27 mouse cellular contexts compared by ENCODE assay signal in genomic region chr2:129184853-129185252, GRCm38 (mm10). TPM values are rescaled to one million over a fixed set of nuclear protein-coding genes. Genes with fewer than 3 reads are reported as not detected.
DNase-seq lines count a peak whose midpoint lies in the region; ATAC-seq and TF ChIP-seq lines count a peak whose summit lies in the region.
"Had no signal": no experiment of that assay in that cellular context is flagged by ENCODE, and none has a peak within 500 bp of the region (broad histone marks: within the 10 kb centered on the region; RNA-seq: fewer than 3 reads in every experiment).

No protein-coding gene starts in this region.

- TF ChIP-seq POLR2A in thymus, adult 2 months (IDR thresholded peaks at IDR 0.05; ENCODE audit: control insufficient read depth, extremely low read depth, insufficient read depth, low read length, poor library complexity) = no peak
- TF ChIP-seq POLR2A in embryonic fibroblast, embryonic 13.5 days (IDR thresholded peaks at IDR 0.05; ENCODE audit: low read depth, low read length) = no peak; the same call in 1 of the 2 replicates
- TF ChIP-seq POLR2A in small intestine, adult 2 months (IDR thresholded peaks at IDR 0.05; ENCODE audit: low read depth, low read length) = no peak

- H3K9ac ChIP-seq in embryonic facial prominence, embryonic 12.5 days = no peak overlapping the region
- H3K9ac ChIP-seq in hindbrain, embryonic 11.5 days (ENCODE audit: low read depth, low read length) = no peak overlapping the region
- H3K9ac ChIP-seq: heart, embryonic 12.5 days; heart, embryonic 15.5 days; hindbrain, embryonic 14.5 days had no signal

- 54% methylated on average over 1 of the region's 1 CpGs for WGBS in embryonic facial prominence, embryonic 12.5 days
- WGBS in embryonic facial prominence, embryonic 10.5 days = 72% methylated on average over 1 of the region's 1 CpGs
- 92% methylated on average over 1 of the region's 1 CpGs for WGBS in thymus, adult 2 months
- WGBS in small intestine, adult 2 months = 80% methylated on average over 1 of the region's 1 CpGs
- WGBS in hindbrain, embryonic 11.5 days = 87% methylated on average over 1 of the region's 1 CpGs

- H3K36me3 ChIP-seq in embryonic facial prominence, embryonic 12.5 days = no peaks in the 10 kb centered on the region
- no peaks in the 10 kb centered on the region for H3K36me3 ChIP-seq in embryonic facial prominence, embryonic 10.5 days (replicated peaks)
- no peaks in the 10 kb centered on the region for H3K36me3 ChIP-seq in thymus, adult 2 months (ENCODE audit: control insufficient read depth, insufficient read depth, low read length)
- no peaks in the 10 kb centered on the region for H3K36me3 ChIP-seq in small intestine, adult 2 months (ENCODE audit: control insufficient read depth, insufficient read depth, low read length)
- H3K36me3 ChIP-seq in hindbrain, embryonic 11.5 days (ENCODE audit: control insufficient read depth, insufficient read depth, low read length) = no peaks in the 10 kb centered on the region
- H3K36me3 ChIP-seq: forebrain, embryonic 10.5 days; G1E; heart, embryonic 12.5 days; heart, embryonic 15.5 days; hindbrain, embryonic 10.5 days had no signal

- ATAC-seq in embryonic facial prominence, embryonic 12.5 days (ENCODE audit: insufficient number of reproducible peaks, insufficient read depth, low FRiP score, low TSS enrichment) = no peak
- ATAC-seq in hindbrain, embryonic 11.5 days (ENCODE audit: low FRiP score) = no peak
- ATAC-seq: forebrain, embryonic 14.5 days; hindbrain, postnatal 0 days; Patski had no signal

- no peak for DNase-seq in embryonic facial prominence, embryonic 10.5 days (ENCODE audit: low spot score)
- DNase-seq in thymus, adult 2 months = no peak
- no peak for DNase-seq in thymus, postnatal 25 days
- DNase-seq in hindbrain, embryonic 11.5 days (ENCODE audit: low spot score) = no peak
- DNase-seq in right cerebral cortex, adult 18-20 months = no peak
- DNase-seq: adrenal gland, postnatal 10 days; adrenal gland, postnatal 36 days; cerebellum, adult 18-20 months; cerebellum, adult 9-10 months; cerebellum, postnatal 14 days; gastrocnemius, postnatal 25 days; heart, adult 18-20 months; heart, postnatal 10 days; heart, postnatal 36 days had no signal

- TF ChIP-seq CTCF in thymus, adult 2 months (IDR thresholded peaks at IDR 0.05; ENCODE audit: borderline replicate concordance, control insufficient read depth, extremely low read depth, insufficient read depth, low read length, poor library complexity) = no peak
- no peak for TF ChIP-seq CTCF in embryonic fibroblast, embryonic 13.5 days (IDR thresholded peaks at IDR 0.05; ENCODE audit: borderline replicate concordance, insufficient read depth, low read length)
- no peak for TF ChIP-seq CTCF in small intestine, adult 2 months (IDR thresholded peaks at IDR 0.05; ENCODE audit: extremely low read depth, insufficient read length, insufficient replicate concordance, low read depth, low read length)

- no peaks in the 10 kb centered on the region; the same call in 1 of the 2 replicates for H3K9me3 ChIP-seq in embryonic facial prominence, embryonic 12.5 days
- peaks cover 4% of the 10 kb centered on the region; the same call in 1 of the 2 replicates for H3K9me3 ChIP-seq in embryonic facial prominence, embryonic 10.5 days
- no peaks in the 10 kb centered on the region for H3K9me3 ChIP-seq in hindbrain, embryonic 11.5 days (ENCODE audit: control insufficient read depth, low read length)
- H3K9me3 ChIP-seq: heart, embryonic 12.5 days; heart, embryonic 15.5 days had no signal

- H3K27me3 ChIP-seq in embryonic facial prominence, embryonic 12.5 days = no peaks in the 10 kb centered on the region
- no peaks in the 10 kb centered on the region for H3K27me3 ChIP-seq in embryonic facial prominence, embryonic 10.5 days (replicated peaks; ENCODE audit: low read depth, poor library complexity, severe bottlenecking)
- H3K27me3 ChIP-seq in thymus, adult 2 months (ENCODE audit: control insufficient read depth, insufficient read depth, low read length) = no peaks in the 10 kb centered on the region
- H3K27me3 ChIP-seq in small intestine, adult 2 months (ENCODE audit: control insufficient read depth, insufficient read depth, low read length) = no peaks in the 10 kb centered on the region
- H3K27me3 ChIP-seq in hindbrain, embryonic 11.5 days (ENCODE audit: control insufficient read depth, insufficient read depth, low read length) = no peaks in the 10 kb centered on the region
- H3K27me3 ChIP-seq: CH12.LX; heart, embryonic 12.5 days; heart, embryonic 15.5 days; Patski had no signal

- H3K27ac ChIP-seq in embryonic facial prominence, embryonic 12.5 days = peak overlapping the region; percentile 60; the same call in 1 of the 2 replicates
- no peak overlapping the region for H3K27ac ChIP-seq in embryonic facial prominence, embryonic 10.5 days (replicated peaks)
- H3K27ac ChIP-seq in thymus, adult 2 months (ENCODE audit: control insufficient read depth, insufficient read depth, low read length) = peak overlapping the region; percentile 56; the same call in 1 of the 2 replicates
- peak overlapping the region; percentile 83 for H3K27ac ChIP-seq in embryonic fibroblast, embryonic 13.5 days (ENCODE audit: insufficient read depth, low read length)
- peak overlapping the region; percentile 42; the same call in 1 of the 2 replicates for H3K27ac ChIP-seq in small intestine, adult 2 months (ENCODE audit: insufficient read depth, low read depth, low read length)
- no peak overlapping the region for H3K27ac ChIP-seq in hindbrain, embryonic 11.5 days (ENCODE audit: low read depth, low read length)
- H3K27ac ChIP-seq: forebrain, embryonic 10.5 days; heart, embryonic 15.5 days; hindbrain, embryonic 10.5 days; hindbrain, embryonic 14.5 days; hindbrain, postnatal 0 days had no signal

- H3K4me2 ChIP-seq in embryonic facial prominence, embryonic 12.5 days (replicated peaks) = no peak overlapping the region
- H3K4me2 ChIP-seq in hindbrain, embryonic 11.5 days (replicated peaks; ENCODE audit: low read depth, low read length) = no peak overlapping the region
- H3K4me2 ChIP-seq: heart, embryonic 12.5 days; heart, embryonic 15.5 days; hindbrain, embryonic 14.5 days had no signal

- H3K4me3 ChIP-seq in embryonic facial prominence, embryonic 12.5 days = no peak overlapping the region
- H3K4me3 ChIP-seq in embryonic facial prominence, embryonic 10.5 days = no peak overlapping the region
- no peak overlapping the region for H3K4me3 ChIP-seq in thymus, adult 2 months (ENCODE audit: control insufficient read depth, insufficient read depth, low read length)
- no peak overlapping the region for H3K4me3 ChIP-seq in embryonic fibroblast, embryonic 13.5 days (ENCODE audit: insufficient read depth, low read length)
- no peak overlapping the region for H3K4me3 ChIP-seq in small intestine, adult 2 months (ENCODE audit: low read depth, low read length)
- no peak overlapping the region for H3K4me3 ChIP-seq in hindbrain, embryonic 11.5 days (ENCODE audit: low read depth, low read length)
- H3K4me3 ChIP-seq: forebrain, embryonic 10.5 days; heart, embryonic 12.5 days; heart, embryonic 15.5 days; hindbrain, embryonic 10.5 days had no signal

- H3K4me1 ChIP-seq in embryonic facial prominence, embryonic 12.5 days = peaks cover 16% of the 10 kb centered on the region
- H3K4me1 ChIP-seq in embryonic facial prominence, embryonic 10.5 days = no peaks in the 10 kb centered on the region
- peaks cover 51% of the 10 kb centered on the region for H3K4me1 ChIP-seq in thymus, adult 2 months (replicated peaks; ENCODE audit: control insufficient read depth, insufficient read depth, low read length)
- H3K4me1 ChIP-seq in embryonic fibroblast, embryonic 13.5 days (ENCODE audit: control insufficient read depth, insufficient read depth, low read length) = peaks cover 12% of the 10 kb centered on the region
- no peaks in the 10 kb centered on the region; the same call in 1 of the 2 replicates for H3K4me1 ChIP-seq in small intestine, adult 2 months (ENCODE audit: control insufficient read depth, insufficient read depth, insufficient read length, low read length)
- no peaks in the 10 kb centered on the region for H3K4me1 ChIP-seq in hindbrain, embryonic 11.5 days (replicated peaks; ENCODE audit: control insufficient read depth, insufficient read depth, low read length)
- H3K4me1 ChIP-seq: forebrain, embryonic 10.5 days had no signal

RNA-seq across cellular contexts. Expression of gene Slc20a1, which starts 13.7 kb away (rescaled TPM):
- 43.8 and 46.3 TPM in 2 replicates for polyA plus RNA-seq in embryonic facial prominence, embryonic 12.5 days (2016; fragmentation: Nextera tagmentation; extraction: Ambion mirVana)
- polyA plus RNA-seq in embryonic facial prominence, embryonic 10.5 days (2016; fragmentation: Nextera tagmentation; extraction: Ambion mirVana) = 50.4 and 52.8 TPM in 2 replicates
- 77.3 and 82.0 TPM in 2 replicates for polyA plus RNA-seq in thymus, adult 2 months (2012; rRNA removed)
- polyA plus RNA-seq in embryonic fibroblast, embryonic 13.5 days (2011; ENCODE audit: insufficient read length, low read depth, missing spikeins) = 141 and 186 TPM in 2 replicates
- polyA plus RNA-seq in small intestine, adult 2 months (2012; rRNA removed) = 4.8 and 6.6 TPM in 2 replicates
- polyA plus RNA-seq in hindbrain, embryonic 11.5 days (2014; fragmentation: Nextera tagmentation; extraction: Ambion mirVana) = 50.3 and 59.9 TPM in 2 replicates

RNA-seq across cellular contexts. Expression of gene Chchd5, which starts 55.4 kb away (rescaled TPM):
- 24.7 and 27.2 TPM in 2 replicates for polyA plus RNA-seq in embryonic facial prominence, embryonic 12.5 days (2016; fragmentation: Nextera tagmentation; extraction: Ambion mirVana)
- 25.6 and 29.0 TPM in 2 replicates for polyA plus RNA-seq in embryonic facial prominence, embryonic 10.5 days (2016; fragmentation: Nextera tagmentation; extraction: Ambion mirVana)
- polyA plus RNA-seq in thymus, adult 2 months (2012; rRNA removed) = 55.5 and 65.2 TPM in 2 replicates
- polyA plus RNA-seq in embryonic fibroblast, embryonic 13.5 days (2011; ENCODE audit: insufficient read length, low read depth, missing spikeins) = 15.2 and 18.2 TPM in 2 replicates
- polyA plus RNA-seq in small intestine, adult 2 months (2012; rRNA removed) = 9.7 and 21.0 TPM in 2 replicates
- polyA plus RNA-seq in hindbrain, embryonic 11.5 days (2014; fragmentation: Nextera tagmentation; extraction: Ambion mirVana) = 26.0 and 27.8 TPM in 2 replicates

Comparison
In these comparisons a context has a peak if more than half of its experiments do, and no peak if none do; other contexts are left out.
1. H3K27ac ChIP-seq: peak in embryonic facial prominence, embryonic 12.5 days (single experiment), thymus, adult 2 months (single experiment), embryonic fibroblast, embryonic 13.5 days (single experiment) and small intestine, adult 2 months (single experiment); none in embryonic facial prominence, embryonic 10.5 days (single experiment) and hindbrain, embryonic 11.5 days (single experiment).